Mouse (Mus musculus) bone marrow macrophage, adult 2 months (primary cell): Measurements from ENCODE around the gene Clrn1.

Experiments used
- CTCF ChIP-seq: IDR thresholded peaks from 2 replicates; pipeline ENCODE4 v1.5.1; 2012; ENCODE audit warnings: low read depth, mild to moderate bottlenecking, low read length, moderate library complexity
- POLR2A ChIP-seq: IDR thresholded peaks from 2 replicates; pipeline ENCODE4 v1.6.1; 2012; ENCODE audit warnings: mild to moderate bottlenecking, low read depth, low read length, borderline replicate concordance

GRCm38 (mm10) chr3:58814191-58814590, 70.9 kb downstream of the Clrn1 start:
- TF ChIP-seq POLR2A (no peak), CTCF (no peak)
